Mouse (Mus musculus) stomach, postnatal 0 days (tissue): ENCODE measurements around the gene Crtac1. TPM values are rescaled to one million over a fixed set of nuclear protein-coding genes. Genes with fewer than 3 reads are reported as not detected.

Source experiments
- ATAC-seq: fragments of 200-750 bp; cut with Nextera tagmentation; 2 replicates; pipeline ENCODE4 v1.8.0; 2017; ENCODE audit not compliant: low FRiP score, low TSS enrichment
- DNase-seq: peaks from one replicate; pipeline ENCODE4 v3.0.0-alpha.2; 2016; ENCODE audit warnings: low spot score
- H3K27ac ChIP-seq: fragments of 300-500 bp; sonication (generic); replicated peaks from 2 replicates; pipeline ENCODE4 v1.5.1; 2014; ENCODE audit warnings: mild to moderate bottlenecking, control low read depth
- H3K27me3 ChIP-seq: fragments of 300-500 bp; sonication (generic); 2 replicates; pipeline ENCODE4 v1.6.1; 2014; ENCODE audit warnings: low read length; ENCODE audit not compliant: control insufficient read depth, insufficient read depth
- H3K36me3 ChIP-seq: fragments of 300-500 bp; sonication (generic); 2 replicates; pipeline ENCODE4 v1.6.1; 2014; ENCODE audit warnings: low read length, mixed read lengths; ENCODE audit not compliant: control insufficient read depth, insufficient read depth
- H3K4me1 ChIP-seq: fragments of 300-500 bp; sonication (generic); replicated peaks from 2 replicates; pipeline ENCODE4 v1.6.1; 2014; ENCODE audit warnings: antibody characterized with exemption; ENCODE audit not compliant: control insufficient read depth, insufficient read depth
- H3K4me2 ChIP-seq: fragments of 300-500 bp; sonication (generic); replicated peaks from 2 replicates; pipeline ENCODE4 v1.6.1; 2014; ENCODE audit warnings: low read depth, mild to moderate bottlenecking, control low read depth, moderate library complexity
- H3K4me3 ChIP-seq: fragments of 300-500 bp; sonication (generic); 2 replicates; pipeline ENCODE4 v1.5.1; 2014; ENCODE audit warnings: low read depth, low read length, control low read depth
- H3K9ac ChIP-seq: fragments of 300-500 bp; sonication (generic); 2 replicates; pipeline ENCODE4 v1.6.1; 2014; ENCODE audit warnings: mild to moderate bottlenecking, low read length, control low read depth, mixed read lengths
- H3K9me3 ChIP-seq: fragments of 300-500 bp; sonication (generic); 2 replicates; pipeline ENCODE4 v1.6.1; 2016; ENCODE audit warnings: low read length; ENCODE audit not compliant: control insufficient read depth
- CTCF ChIP-seq: IDR thresholded peaks from 2 replicates; pipeline ENCODE4 v1.5.1; 2016; ENCODE audit warnings: antibody characterized with exemption, low read depth, mild to moderate bottlenecking, moderate library complexity
- EP300 ChIP-seq: optimal IDR thresholded peaks from 2 replicates; pipeline ENCODE3; 2016; ENCODE audit warnings: antibody characterized with exemption
- WGBS: fragments of 180-500 bp; shearing (Covaris S2); extraction: QIAGEN DNeasy Blood & Tissue Kit; methylation state at CpG from one replicate; pipeline ENCODE4 v1.1.7; 2014; 5-methylcytosine and 5-hydroxymethylcytosine counted together
- polyA plus RNA-seq: library from polyadenylated mRNA; unstranded; fragments of >200 nt; fragmentation: Nextera tagmentation; extraction: Ambion mirVana; gene quantifications from 2 replicates; pipeline ENCODE4 v1.2.1, GENCODE M21; 2015

Crtac1 gene
- polyA plus RNA-seq, 1 experiment from 2014 or later = 4.5 TPM

GRCm38 (mm10) chr19:42379798-42380197 lies 51.8 kb downstream of the Crtac1 start:
- WGBS = 48% methylated on average over 8 of the region's 8 CpGs

GRCm38 (mm10) chr19:42377206-42377605 lies 54.4 kb downstream of the Crtac1 start:
- no peak for DNase-seq
- H3K27ac ChIP-seq = no peak overlapping the region
- no peaks in the 10 kb centered on the region for H3K36me3 ChIP-seq
- 55% methylated on average over 3 of the region's 3 CpGs for WGBS
- no peaks in the 10 kb centered on the region for H3K4me1 ChIP-seq
- no peak for ATAC-seq
- H3K9ac ChIP-seq = no peak overlapping the region
- H3K27me3 ChIP-seq = no peaks in the 10 kb centered on the region; the same call in 1 of the 2 replicates
- H3K4me2 ChIP-seq = no peak overlapping the region
- no peak for TF ChIP-seq EP300
- no peak for TF ChIP-seq CTCF
- H3K4me3 ChIP-seq = no peak overlapping the region
- H3K9me3 ChIP-seq = no peaks in the 10 kb centered on the region

More at GRCm38 (mm10) chr19:42379798-42380197, 51.8 kb downstream of the Crtac1 start:
- no peak overlapping the region for H3K4me3 ChIP-seq
- ATAC-seq (no peak), DNase-seq (no peak)
- no peaks in the 10 kb centered on the region; the same call in 1 of the 2 replicates for H3K27me3 ChIP-seq
- H3K9ac ChIP-seq = no peak overlapping the region
- TF ChIP-seq CTCF (no peak), EP300 (no peak)
- H3K27ac ChIP-seq = no peak overlapping the region
- no peaks in the 10 kb centered on the region for H3K36me3 ChIP-seq
- H3K4me2 ChIP-seq = no peak overlapping the region
- no peaks in the 10 kb centered on the region for H3K4me1 ChIP-seq
- H3K9me3 ChIP-seq = no peaks in the 10 kb centered on the region

- Histone ChIP-seq H3K27me3 (no peaks in the 10 kb centered on the region), H3K9me3 (no peaks in the 10 kb centered on the region), H3K4me3 (no peak overlapping the region), H3K27ac (no peak overlapping the region), H3K36me3 (no peaks in the 10 kb centered on the region), H3K4me1 (no peaks in the 10 kb centered on the region), H3K9ac (no peak overlapping the region), H3K4me2 (no peak overlapping the region)
- ATAC-seq = no peak
- 78% methylated on average over 4 of the region's 4 CpGs for WGBS
- no peak for TF ChIP-seq CTCF
- no peak for TF ChIP-seq EP300
- DNase-seq = no peak
Observed at GRCm38 (mm10) chr19:42363551-42363950, 68.0 kb downstream of the Crtac1 start.

GRCm38 (mm10) chr19:42358406-42358805 lies 73.2 kb downstream of the Crtac1 start:
- no peak overlapping the region for H3K4me3 ChIP-seq
- H3K4me2 ChIP-seq = no peak overlapping the region
- H3K27me3 ChIP-seq = no peaks in the 10 kb centered on the region
- no peaks in the 10 kb centered on the region for H3K4me1 ChIP-seq
- no peak overlapping the region for H3K27ac ChIP-seq
- no peak overlapping the region for H3K9ac ChIP-seq
- 52% methylated on average over 7 of the region's 7 CpGs for WGBS
- ATAC-seq (no peak), DNase-seq (no peak)
- TF ChIP-seq EP300 (no peak), CTCF (no peak)
- no peaks in the 10 kb centered on the region for H3K36me3 ChIP-seq
- no peaks in the 10 kb centered on the region for H3K9me3 ChIP-seq

GRCm38 (mm10) chr19:42356854-42357253 lies 74.7 kb downstream of the Crtac1 start:
- H3K27me3 ChIP-seq = no peaks in the 10 kb centered on the region
- no peak overlapping the region for H3K27ac ChIP-seq
- H3K36me3 ChIP-seq = no peaks in the 10 kb centered on the region
- ATAC-seq (no peak), DNase-seq (no peak)
- TF ChIP-seq CTCF = no peak
- no peak for TF ChIP-seq EP300
- H3K4me3 ChIP-seq = no peak overlapping the region
- no peaks in the 10 kb centered on the region for H3K9me3 ChIP-seq
- no peak overlapping the region for H3K9ac ChIP-seq
- no peaks in the 10 kb centered on the region for H3K4me1 ChIP-seq
- WGBS = 44% methylated on average over 5 of the region's 5 CpGs
- no peak overlapping the region for H3K4me2 ChIP-seq

- no peak for ATAC-seq
- no peaks in the 10 kb centered on the region for H3K4me1 ChIP-seq
- H3K9ac ChIP-seq = no peak overlapping the region
- no peak overlapping the region for H3K4me3 ChIP-seq
- DNase-seq = no peak
- no peak overlapping the region for H3K27ac ChIP-seq
- H3K27me3 ChIP-seq = no peaks in the 10 kb centered on the region
- H3K4me2 ChIP-seq = no peak overlapping the region
- no peaks in the 10 kb centered on the region for H3K36me3 ChIP-seq
- TF ChIP-seq EP300 = no peak
- TF ChIP-seq CTCF = no peak
- WGBS = 88% methylated on average over 16 of the region's 16 CpGs
- no peaks in the 10 kb centered on the region for H3K9me3 ChIP-seq
Observed at GRCm38 (mm10) chr19:42355476-42355875, 76.1 kb downstream of the Crtac1 start.
